Comparison of ENCODE assay signal across 13 mouse cellular contexts in genomic region chr3:121874576-121874975, GRCm38 (mm10). TPM values are rescaled to one million over a fixed set of nuclear protein-coding genes. Genes with fewer than 3 reads are reported as not detected.
DNase-seq lines count a peak whose midpoint lies in the region; ATAC-seq and TF ChIP-seq lines count a peak whose summit lies in the region.
"Had no signal": no experiment of that assay in that cellular context is flagged by ENCODE, and none has a peak within 500 bp of the region (broad histone marks: within the 10 kb centered on the region; RNA-seq: fewer than 3 reads in every experiment).

No protein-coding gene starts in this region.

- no peaks in the 10 kb centered on the region for H3K9me3 ChIP-seq in embryonic facial prominence, embryonic 14.5 days (ENCODE audit: control insufficient read depth, low read length)
- H3K9me3 ChIP-seq in embryonic facial prominence, embryonic 10.5 days: no peaks in the 10 kb centered on the region
- H3K9me3 ChIP-seq in lung, embryonic 15.5 days: no peaks in the 10 kb centered on the region
- H3K9me3 ChIP-seq: hindbrain, embryonic 13.5 days; midbrain, embryonic 15.5 days had no signal

- no peak for TF ChIP-seq CTCF in small intestine, adult 2 months (IDR thresholded peaks at IDR 0.05; ENCODE audit: extremely low read depth, insufficient read length, insufficient replicate concordance, low read depth, low read length)

- no peak overlapping the region for H3K27ac ChIP-seq in embryonic facial prominence, embryonic 14.5 days (replicated peaks; ENCODE audit: low read depth, low read length)
- H3K27ac ChIP-seq in embryonic facial prominence, embryonic 10.5 days (replicated peaks): no peak overlapping the region
- no peak overlapping the region for H3K27ac ChIP-seq in lung, embryonic 15.5 days
- H3K27ac ChIP-seq in small intestine, adult 2 months (ENCODE audit: insufficient read depth, low read depth, low read length): peak overlapping the region; percentile 90
- H3K27ac ChIP-seq: hindbrain, embryonic 13.5 days; liver, embryonic 14.5 days; midbrain, embryonic 15.5 days had no signal

- H3K4me1 ChIP-seq in embryonic facial prominence, embryonic 14.5 days (ENCODE audit: control insufficient read depth, insufficient read depth, low read length): peaks cover 4% of the 10 kb centered on the region; the same call in 1 of the 2 replicates
- no peaks in the 10 kb centered on the region for H3K4me1 ChIP-seq in embryonic facial prominence, embryonic 10.5 days
- no peaks in the 10 kb centered on the region for H3K4me1 ChIP-seq in lung, embryonic 15.5 days
- peaks cover 4% of the 10 kb centered on the region; the same call in 1 of the 2 replicates for H3K4me1 ChIP-seq in small intestine, adult 2 months (ENCODE audit: control insufficient read depth, insufficient read depth, insufficient read length, low read length)
- H3K4me1 ChIP-seq: hindbrain, embryonic 13.5 days; midbrain, embryonic 15.5 days had no signal

- H3K4me2 ChIP-seq in embryonic facial prominence, embryonic 14.5 days (ENCODE audit: low read depth, low read length): no peak overlapping the region
- no peak overlapping the region for H3K4me2 ChIP-seq in lung, embryonic 15.5 days
- H3K4me2 ChIP-seq: hindbrain, embryonic 13.5 days; midbrain, embryonic 15.5 days had no signal

- no peak for ATAC-seq in embryonic facial prominence, embryonic 14.5 days (ENCODE audit: low read depth)
- ATAC-seq in lung, embryonic 15.5 days (ENCODE audit: borderline replicate concordance, extremely low read depth, low FRiP score, low TSS enrichment): peak; percentile 42; the same call in 1 of the 2 replicates
- peak; percentile 89 to 95 for ATAC-seq in hematopoietic stem cell, adult 5-6 weeks (replicated peaks in 1 of 2; ENCODE audit: insufficient read depth in 1 of 2, low FRiP score in 2 of 2, low TSS enrichment in 1 of 2, low read depth in 1 of 2, poor library complexity in 2 of 2, severe bottlenecking in 2 of 2)
- ATAC-seq: midbrain, embryonic 15.5 days had no signal

- H3K9ac ChIP-seq in embryonic facial prominence, embryonic 14.5 days (ENCODE audit: low read depth, low read length): no peak overlapping the region
- no peak overlapping the region for H3K9ac ChIP-seq in lung, embryonic 15.5 days
- H3K9ac ChIP-seq: hindbrain, embryonic 13.5 days; liver, embryonic 14.5 days; midbrain, embryonic 15.5 days had no signal

- no peaks in the 10 kb centered on the region for H3K27me3 ChIP-seq in embryonic facial prominence, embryonic 14.5 days (replicated peaks; ENCODE audit: control insufficient read depth, insufficient read depth, low read length)
- H3K27me3 ChIP-seq in embryonic facial prominence, embryonic 10.5 days (replicated peaks; ENCODE audit: low read depth, poor library complexity, severe bottlenecking): no peaks in the 10 kb centered on the region
- no peaks in the 10 kb centered on the region for H3K27me3 ChIP-seq in lung, embryonic 15.5 days
- no peaks in the 10 kb centered on the region for H3K27me3 ChIP-seq in small intestine, adult 2 months (ENCODE audit: control insufficient read depth, insufficient read depth, low read length)
- H3K27me3 ChIP-seq: hindbrain, embryonic 13.5 days; midbrain, embryonic 15.5 days had no signal

- WGBS in embryonic facial prominence, embryonic 14.5 days: 90% methylated on average over 1 of the region's 1 CpGs
- 99% methylated on average over 1 of the region's 1 CpGs for WGBS in embryonic facial prominence, embryonic 10.5 days
- WGBS in lung, embryonic 15.5 days: 80% methylated on average over 1 of the region's 1 CpGs
- WGBS in small intestine, adult 2 months: 33% methylated on average over 1 of the region's 1 CpGs

- no peaks in the 10 kb centered on the region for H3K36me3 ChIP-seq in embryonic facial prominence, embryonic 14.5 days (ENCODE audit: control insufficient read depth, insufficient read depth, low read length)
- H3K36me3 ChIP-seq in embryonic facial prominence, embryonic 10.5 days (replicated peaks): no peaks in the 10 kb centered on the region
- H3K36me3 ChIP-seq in lung, embryonic 15.5 days: no peaks in the 10 kb centered on the region
- no peaks in the 10 kb centered on the region for H3K36me3 ChIP-seq in small intestine, adult 2 months (ENCODE audit: control insufficient read depth, insufficient read depth, low read length)
- H3K36me3 ChIP-seq: hindbrain, embryonic 13.5 days; midbrain, embryonic 15.5 days had no signal

- H3K4me3 ChIP-seq in embryonic facial prominence, embryonic 14.5 days (ENCODE audit: low read depth, low read length): no peak overlapping the region
- no peak overlapping the region for H3K4me3 ChIP-seq in embryonic facial prominence, embryonic 10.5 days
- no peak overlapping the region for H3K4me3 ChIP-seq in lung, embryonic 15.5 days
- H3K4me3 ChIP-seq in small intestine, adult 2 months (ENCODE audit: low read depth, low read length): no peak overlapping the region
- H3K4me3 ChIP-seq: erythroblast, embryonic 14.5 days; hindbrain, embryonic 13.5 days; midbrain, embryonic 15.5 days had no signal

- TF ChIP-seq POLR2A in small intestine, adult 2 months (IDR thresholded peaks at IDR 0.05; ENCODE audit: low read depth, low read length): no peak

- DNase-seq in embryonic facial prominence, embryonic 14.5 days (ENCODE audit: low spot score): peak; percentile 70
- no peak for DNase-seq in embryonic facial prominence, embryonic 10.5 days (ENCODE audit: low spot score)
- no peak for DNase-seq in lung, postnatal 25 days (ENCODE audit: low spot score)
- no peak for DNase-seq in cerebellum, postnatal 36 days
- DNase-seq in embryo, embryonic 10 days (ENCODE audit: low spot score): no peak
- DNase-seq: cerebellum, postnatal 25 days had no signal

RNA-seq across cellular contexts. Expression of gene Abcd3, which starts 59.5 kb away (rescaled TPM):
- 53.5 and 58.8 TPM in 2 replicates for polyA plus RNA-seq in embryonic facial prominence, embryonic 14.5 days (2014; fragmentation: Nextera tagmentation; extraction: Ambion mirVana)
- 40.1 and 44.0 TPM in 2 replicates for polyA plus RNA-seq in embryonic facial prominence, embryonic 10.5 days (2016; fragmentation: Nextera tagmentation; extraction: Ambion mirVana)
- polyA plus RNA-seq in lung, embryonic 15.5 days (2015; fragmentation: Nextera tagmentation; extraction: Ambion mirVana): 75.4 and 82.5 TPM in 2 replicates
- total RNA-seq in hematopoietic stem cell, adult 5-6 weeks (2017): 38.8 and 43.3 TPM in 2 replicates
- 5.8 and 13.0 TPM in 2 replicates for polyA plus RNA-seq in small intestine, adult 2 months (2012; rRNA removed)
